Mouse (Mus musculus) stomach, postnatal 0 days (tissue): ENCODE measurements around the gene Gpr89.

Experiments
- CTCF ChIP-seq: IDR thresholded peaks from 2 replicates; pipeline ENCODE4 v1.5.1; 2016; ENCODE audit warnings: antibody characterized with exemption, low read depth, mild to moderate bottlenecking, moderate library complexity
- EP300 ChIP-seq: optimal IDR thresholded peaks from 2 replicates; pipeline ENCODE3; 2016; ENCODE audit warnings: antibody characterized with exemption

- TF ChIP-seq EP300: no peak
- no peak for TF ChIP-seq CTCF
Observed at GRCm38 (mm10) chr3:96942706-96943105, 37.6 kb upstream of the Gpr89 start.
